Mouse (Mus musculus) myocyte (in vitro differentiated cells): Measurements from ENCODE around the gene Olfr923. TPM values are rescaled to one million over a fixed set of nuclear protein-coding genes. Genes with fewer than 3 reads are reported as not detected.

Source experiments
- H3K27me3 ChIP-seq: one replicate; pipeline ENCODE4 v1.6.1; 2011; ENCODE audit not compliant: control insufficient read depth, insufficient read depth, insufficient read length
- H3K36me3 ChIP-seq: one replicate; pipeline ENCODE4 v1.6.1; 2011; ENCODE audit not compliant: control insufficient read depth, insufficient read depth
- H3K4me2 ChIP-seq: one replicate; pipeline ENCODE4 v1.6.1; 2011; ENCODE audit warnings: low read depth, control low read depth
- H3K4me3 ChIP-seq: one replicate; pipeline ENCODE4 v1.5.1; 2011; ENCODE audit warnings: mild to moderate bottlenecking, control low read depth, moderate library complexity
- H3K79me2 ChIP-seq: one replicate; pipeline ENCODE4 v1.6.1; 2011; ENCODE audit not compliant: control insufficient read depth, insufficient read depth
- H3ac ChIP-seq: one replicate; pipeline ENCODE4 v1.6.1; 2011; ENCODE audit not compliant: control insufficient read depth, insufficient read length
- CEBPB ChIP-seq: IDR thresholded peaks from 2 replicates; pipeline ENCODE4 v1.6.1; 2011; ENCODE audit warnings: mild to moderate bottlenecking, moderate library complexity; ENCODE audit not compliant: poor library complexity, insufficient read depth, severe bottlenecking
- E2F4 ChIP-seq: IDR thresholded peaks from one replicate; pipeline ENCODE4 v1.6.1; 2011; ENCODE audit warnings: mild to moderate bottlenecking, control low read depth, moderate library complexity; ENCODE audit not compliant: insufficient read depth
- MAX ChIP-seq: IDR thresholded peaks from one replicate; pipeline ENCODE4 v1.6.1; 2011; ENCODE audit warnings: low read depth, mild to moderate bottlenecking, control low read depth
- MYOD1 ChIP-seq, 3 experiments: IDR thresholded peaks; one replicate each; pipeline ENCODE4 v1.6.1; 2011; ENCODE audit warnings: control low read depth in 2 of 3, low read depth in 2 of 3, mild to moderate bottlenecking in 2 of 3, moderate library complexity in 1 of 3; ENCODE audit not compliant: insufficient read length in 2 of 3, control insufficient read depth in 1 of 3
- MYOG ChIP-seq, 3 experiments: IDR thresholded peaks; one replicate each; pipeline ENCODE4 v1.6.1; 2011; ENCODE audit warnings: control low read depth in 2 of 3, low read depth in 2 of 3, mild to moderate bottlenecking in 2 of 3; ENCODE audit not compliant: insufficient read length in 2 of 3, control insufficient read depth in 1 of 3, insufficient read depth in 1 of 3
- POLR2A ChIP-seq: IDR thresholded peaks from one replicate; pipeline ENCODE4 v1.6.1; 2011; ENCODE audit warnings: low read depth, mild to moderate bottlenecking, control low read depth, moderate library complexity; ENCODE audit not compliant: insufficient read length
- POLR2AphosphoS2 ChIP-seq: IDR thresholded peaks from one replicate; pipeline ENCODE4 v1.6.1; 2011; ENCODE audit warnings: low read depth, control low read depth; ENCODE audit not compliant: insufficient read length
- REST ChIP-seq: IDR thresholded peaks from one replicate; pipeline ENCODE4 v1.6.1; 2011; ENCODE audit warnings: mild to moderate bottlenecking, control low read depth, moderate library complexity; ENCODE audit not compliant: insufficient read depth, insufficient read length
- SRF ChIP-seq: IDR thresholded peaks from one replicate; pipeline ENCODE4 v1.6.1; 2011; ENCODE audit warnings: low read depth; ENCODE audit not compliant: control insufficient read depth, insufficient read length
- TCF12 ChIP-seq: IDR thresholded peaks from one replicate; pipeline ENCODE4 v1.6.1; 2011; ENCODE audit warnings: mild to moderate bottlenecking, control low read depth; ENCODE audit not compliant: poor library complexity, insufficient read depth, severe bottlenecking
- TCF3 ChIP-seq: IDR thresholded peaks from one replicate; pipeline ENCODE4 v1.6.1; 2011; ENCODE audit warnings: low read depth, control low read depth; ENCODE audit not compliant: insufficient read length
- USF1 ChIP-seq: IDR thresholded peaks from one replicate; pipeline ENCODE4 v1.6.1; 2011; ENCODE audit warnings: low read depth, mild to moderate bottlenecking, control low read depth, moderate library complexity
- polyA plus RNA-seq: library from polyadenylated mRNA; unstranded; fragments of >200 nt; fragmentation: generic; extraction: Trizol; gene quantifications from one replicate; pipeline ENCODE4 v1.2.1, GENCODE M21; 2012; ENCODE audit warnings: missing spikeins

Gene Olfr923
- polyA plus RNA-seq: not detected

GRCm38 (mm10) chr9:38826245-38826644 is at the start of gene Olfr923:
Gene Olfr923, plus strand, starts transcription at chr9:38826545.
- H3K36me3 ChIP-seq: no peaks in the 10 kb centered on the region
- H3ac ChIP-seq: no peak within 1 kb of the TSS
- no peak for TF ChIP-seq MYOG (IDR thresholded peaks at IDR 0.05; ENCODE audit: control insufficient read depth in 1 of 3, insufficient read depth in 1 of 3, insufficient read length in 2 of 3, low read depth in 2 of 3)
- no peak for TF ChIP-seq REST
- no peak for TF ChIP-seq POLR2A
- no peak for TF ChIP-seq POLR2AphosphoS2
- TF ChIP-seq CEBPB: no peak
- TF ChIP-seq MYOD1 (IDR thresholded peaks at IDR 0.05; ENCODE audit: control insufficient read depth in 1 of 3, insufficient read length in 2 of 3, low read depth in 2 of 3): no peak
- TF ChIP-seq E2F4: no peak
- no peak for TF ChIP-seq MAX
- TF ChIP-seq SRF: no peak
- TF ChIP-seq TCF12: no peak
- TF ChIP-seq TCF3: no peak
- no peak for TF ChIP-seq USF1
- no peak within 1 kb of the TSS for H3K4me2 ChIP-seq
- no peaks in the 10 kb centered on the region for H3K27me3 ChIP-seq
- H3K79me2 ChIP-seq: no peaks in the 10 kb centered on the region
- no peak within 1 kb of the TSS for H3K4me3 ChIP-seq

GRCm38 (mm10) chr9:38792689-38793088 is 33.7 kb upstream of the Olfr923 start:
- TF ChIP-seq POLR2AphosphoS2 (no peak), TCF12 (no peak), MAX (no peak), CEBPB (no peak)
- no peaks in the 10 kb centered on the region for H3K79me2 ChIP-seq

GRCm38 (mm10) chr9:38805696-38806095 is 20.6 kb upstream of the Olfr923 start:
- TF ChIP-seq CEBPB (no peak), REST (no peak), MYOG (IDR thresholded peaks at IDR 0.05; ENCODE audit: control insufficient read depth in 1 of 3, insufficient read depth in 1 of 3, insufficient read length in 2 of 3, low read depth in 2 of 3) (no peak), MAX (no peak), TCF3 (no peak), SRF (no peak), POLR2A (no peak), MYOD1 (IDR thresholded peaks at IDR 0.05; ENCODE audit: control insufficient read depth in 1 of 3, insufficient read length in 2 of 3, low read depth in 2 of 3) (no peak), E2F4 (no peak), TCF12 (no peak), USF1 (no peak), POLR2AphosphoS2 (no peak)
- Histone ChIP-seq H3ac (no peak overlapping the region), H3K79me2 (no peaks in the 10 kb centered on the region), H3K27me3 (no peaks in the 10 kb centered on the region), H3K4me3 (no peak overlapping the region), H3K36me3 (no peaks in the 10 kb centered on the region), H3K4me2 (no peak overlapping the region)

More at GRCm38 (mm10) chr9:38792689-38793088, 33.7 kb upstream of the Olfr923 start:
- Histone ChIP-seq H3ac (no peak overlapping the region), H3K4me2 (no peak overlapping the region), H3K27me3 (no peaks in the 10 kb centered on the region), H3K4me3 (no peak overlapping the region), H3K36me3 (no peaks in the 10 kb centered on the region)

- Histone ChIP-seq H3K4me2 (no peak within 1 kb of the TSS), H3K79me2 (no peaks in the 10 kb centered on the region), H3K4me3 (no peak within 1 kb of the TSS), H3K36me3 (no peaks in the 10 kb centered on the region), H3K27me3 (no peaks in the 10 kb centered on the region), H3ac (no peak within 1 kb of the TSS)
- TF ChIP-seq USF1 (no peak), MYOD1 (IDR thresholded peaks at IDR 0.05; ENCODE audit: control insufficient read depth in 1 of 3, insufficient read length in 2 of 3, low read depth in 2 of 3) (no peak), TCF12 (no peak), MYOG (IDR thresholded peaks at IDR 0.05; ENCODE audit: control insufficient read depth in 1 of 3, insufficient read depth in 1 of 3, insufficient read length in 2 of 3, low read depth in 2 of 3) (no peak), E2F4 (no peak)
These were observed 12.0 kb upstream of the Olfr923 start, which contains the start of gene Olfr922 for GRCm38 (mm10) chr9:38814314-38814713. Gene Olfr922, plus strand, starts transcription at chr9:38814614.

GRCm38 (mm10) chr9:38815458-38815986 is 10.8 kb upstream of the Olfr923 start:
- H3K79me2 ChIP-seq: no peaks in the 10 kb centered on the region

More at GRCm38 (mm10) chr9:38815458-38815986, 10.8 kb upstream of the Olfr923 start:
- Histone ChIP-seq H3K27me3 (no peaks in the 10 kb centered on the region), H3ac (no peak overlapping the region), H3K4me3 (no peak overlapping the region), H3K4me2 (no peak overlapping the region), H3K36me3 (no peaks in the 10 kb centered on the region)
- TF ChIP-seq USF1: no peak
- TF ChIP-seq MYOG (IDR thresholded peaks at IDR 0.05; ENCODE audit: control insufficient read depth in 1 of 3, insufficient read depth in 1 of 3, insufficient read length in 2 of 3, low read depth in 2 of 3): no peak
- no peak for TF ChIP-seq MAX
- TF ChIP-seq E2F4: no peak
- TF ChIP-seq POLR2AphosphoS2: no peak
- no peak for TF ChIP-seq CEBPB
- TF ChIP-seq MYOD1 (IDR thresholded peaks at IDR 0.05; ENCODE audit: control insufficient read depth in 1 of 3, insufficient read length in 2 of 3, low read depth in 2 of 3): no peak
- TF ChIP-seq SRF: no peak
- no peak for TF ChIP-seq TCF12
- no peak for TF ChIP-seq TCF3
- TF ChIP-seq POLR2A: no peak
- TF ChIP-seq REST: no peak
